Mouse (Mus musculus) skeletal muscle tissue, postnatal 0 days (tissue): Measurements from ENCODE around the gene Rpl6. TPM values are rescaled to one million over a fixed set of nuclear protein-coding genes. Genes with fewer than 3 reads are reported as not detected.

Experiments
- polyA plus RNA-seq: library from polyadenylated mRNA; unstranded; fragments of >200 nt; fragmentation: Nextera tagmentation; extraction: Ambion mirVana; gene quantifications from 2 replicates; pipeline ENCODE4 v1.2.1, GENCODE M21; 2015

Gene Rpl6
- polyA plus RNA-seq = 351 and 392 TPM in 2 replicates

DNA sequence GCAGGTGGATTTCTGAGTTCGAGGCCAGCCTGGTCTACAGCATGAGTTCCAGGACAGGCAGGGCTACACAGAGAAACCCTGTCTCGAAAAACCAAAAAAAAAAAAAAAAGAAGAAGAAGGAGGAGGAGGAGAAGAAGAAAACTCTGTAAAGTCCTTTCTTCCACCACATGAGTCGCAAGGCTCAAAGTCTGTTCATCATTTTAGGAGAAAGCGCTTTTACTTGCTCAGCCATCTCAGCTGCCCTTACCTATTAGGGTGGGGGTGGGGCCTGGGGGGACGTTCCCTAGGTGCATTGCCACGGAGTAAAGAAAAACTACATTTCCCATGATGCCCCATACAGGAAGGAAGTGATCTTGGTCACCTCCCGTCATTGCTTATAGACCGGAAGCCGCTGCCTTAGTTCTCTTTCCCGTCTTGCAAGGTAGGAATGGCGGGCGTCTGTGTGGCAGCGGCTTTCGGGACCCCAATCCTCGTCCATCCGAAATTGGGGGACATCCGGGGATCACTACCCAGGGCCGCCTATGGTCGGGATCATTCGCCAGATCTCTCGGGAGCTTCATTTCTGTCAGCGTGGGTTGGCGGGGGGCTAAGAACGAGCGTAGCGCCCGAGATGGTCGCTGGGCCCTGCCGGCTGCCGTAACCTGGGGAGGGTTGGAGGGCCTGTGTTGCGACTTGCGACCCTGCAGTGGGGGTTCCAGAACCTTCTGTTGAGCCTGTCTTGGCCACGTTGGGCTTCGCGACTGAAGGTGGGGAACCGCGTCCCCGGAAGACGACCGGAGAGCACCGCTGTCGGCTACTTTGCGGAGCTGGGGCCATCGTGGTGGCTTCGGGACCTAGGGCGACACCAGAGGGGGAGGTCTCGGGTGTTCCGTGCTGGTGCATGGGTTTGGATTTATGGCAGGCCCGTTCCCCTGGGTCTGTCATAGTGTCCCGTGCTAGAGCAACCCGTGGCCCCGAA is at the start of gene Rpl6:
TSS of gene Rpl6 (plus strand) at position 350 of the 958 bp plus-strand sequence.

DNA sequence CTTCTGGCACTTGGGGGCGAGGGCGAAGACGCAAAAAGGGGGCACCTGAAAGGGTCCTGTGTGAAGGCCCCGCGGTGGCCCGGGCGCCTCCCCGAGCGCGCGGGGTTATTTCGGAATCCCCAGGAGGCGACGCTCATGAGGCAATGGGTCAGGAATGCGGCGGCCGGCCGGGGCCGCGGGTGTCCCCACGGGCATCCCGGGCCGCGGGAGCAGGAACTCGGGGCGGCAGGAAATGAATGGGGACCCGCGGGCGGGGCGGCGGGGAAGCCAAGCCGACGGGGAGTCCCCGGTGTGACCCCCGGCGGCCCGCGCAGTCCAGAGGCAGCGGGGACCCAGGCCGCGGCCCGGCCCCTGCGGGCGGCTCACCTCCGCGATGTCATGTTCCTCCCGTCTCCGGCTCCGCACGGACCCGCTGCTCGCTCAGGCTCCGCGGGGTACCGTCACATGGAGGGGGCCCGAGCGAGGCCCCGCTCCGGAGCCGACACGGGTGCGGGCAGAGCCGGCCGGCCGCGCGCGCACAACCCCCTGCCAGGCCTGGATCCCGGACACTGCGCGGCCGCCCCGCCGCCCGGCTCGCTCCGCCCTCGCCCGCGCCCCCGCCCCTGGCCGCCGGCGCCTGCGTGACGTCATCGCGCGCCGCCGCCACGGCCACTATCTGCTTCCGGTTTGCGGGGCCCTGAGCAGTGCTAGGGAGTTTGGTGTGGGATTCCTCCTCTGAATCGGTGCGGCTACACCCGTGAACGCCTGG is 13.3 kb upstream of the Rpl6 start, which contains the start of gene Ptpn11:
TSS of gene Ptpn11 (minus strand) at position 562 of the 748 bp plus-strand sequence.

DNA sequence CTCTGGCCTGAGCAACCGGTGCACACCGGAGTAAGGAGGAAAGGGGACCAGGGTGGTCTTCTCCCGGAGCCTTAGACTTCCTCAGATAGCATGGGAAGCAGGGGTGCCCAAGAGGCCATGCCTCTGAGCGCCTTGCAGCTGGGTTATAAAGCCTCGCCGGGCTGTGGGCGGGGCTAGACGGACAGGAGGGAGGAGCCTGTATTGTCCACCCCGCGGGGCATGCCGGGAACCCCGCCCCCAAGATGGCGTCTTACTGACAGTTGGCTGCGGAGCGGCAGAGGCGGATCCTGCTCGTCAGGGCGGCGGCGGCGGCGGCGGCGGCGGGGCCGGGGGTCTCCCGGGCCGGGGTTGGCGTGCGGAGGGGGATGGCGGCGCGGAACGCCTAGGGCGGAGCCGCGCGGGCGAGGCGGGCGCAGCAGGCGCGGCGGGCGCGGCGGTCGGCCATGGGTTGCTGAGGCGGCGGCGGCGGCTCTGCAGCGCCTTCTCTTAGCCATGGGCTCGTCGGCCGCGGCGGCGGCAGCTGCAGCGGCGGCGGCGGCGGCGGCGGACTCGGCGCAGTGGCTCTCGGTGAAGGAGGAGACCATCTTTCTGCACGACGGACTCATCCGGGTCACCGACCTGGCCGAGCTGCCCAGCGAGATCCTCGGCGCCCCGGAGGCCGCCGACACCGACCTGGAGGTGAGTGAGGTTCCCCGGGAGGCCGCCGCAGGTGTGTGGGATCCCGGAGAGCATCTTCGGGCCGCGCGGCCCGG is 15.9 kb downstream of the Rpl6 start, which contains the start of gene Hectd4:
TSS of gene Hectd4 (plus strand) at position 240 of the 752 bp plus-strand sequence.

Other genes starting within 250 kb of the Rpl6 start
- gene Rph3a, start 194.4 kb upstream of the Rpl6 start, polyA plus RNA-seq = 0.02 TPM in 1 of 2 replicates, not detected in the other
- gene Ptpn11, start 13.1 kb upstream of the Rpl6 start, polyA plus RNA-seq = 19.9 and 20.9 TPM in 2 replicates
- 1.8 and 2.0 TPM in 2 replicates for gene Hectd4, start 15.7 kb downstream of the Rpl6 start, polyA plus RNA-seq
- gene Trafd1, start 181.2 kb downstream of the Rpl6 start, polyA plus RNA-seq = 61.9 and 78.2 TPM in 2 replicates
- 23.2 and 23.4 TPM in 2 replicates for gene Naa25, start 193.5 kb downstream of the Rpl6 start, polyA plus RNA-seq
- gene Tmem116, start 247.4 kb downstream of the Rpl6 start, polyA plus RNA-seq = 15.2 and 18.4 TPM in 2 replicates
- 70.1 and 89.4 TPM in 2 replicates for gene Erp29, start 248.0 kb downstream of the Rpl6 start, polyA plus RNA-seq